Mouse (Mus musculus): ENCODE measurements around the gene Glt6d1. TPM values are rescaled to one million over a fixed set of nuclear protein-coding genes. Genes with fewer than 3 reads are reported as not detected.
"Not testable (repeated sequence)": the region's sequence is repeated elsewhere in the genome, so short reads cannot be mapped to it uniquely, and the experiment has no call there.

The Glt6d1 gene
- total RNA-seq (2021): not detected

GRCm38 (mm10) chr2:25815748-25816147, at the start of gene Glt6d1:
Gene Glt6d1 (minus strand): TSS chr2:25815848.
- intact Hi-C loops (cut with DNase I); DNase-seq: not testable (repeated sequence)

GRCm38 (mm10) chr2:25865412-25865811, 49.8 kb upstream of the Glt6d1 start:
- peak in 1 of 2 experiments; percentile 20 for DNase-seq
- intact Hi-C loops (cut with DNase I): no loop called here

GRCm38 (mm10) chr2:25864230-25864629, 48.6 kb upstream of the Glt6d1 start:
- intact Hi-C loops (cut with DNase I): no loop called here
- no peak for DNase-seq

- DNase-seq: peak; percentile 22 to 40
These were observed 47.9 kb upstream of the Glt6d1 start, which contains the start of gene Kcnt1 for GRCm38 (mm10) chr2:25863337-25864131. Gene Kcnt1 (plus strand): TSS chr2:25863734.

GRCm38 (mm10) chr2:25862696-25863270, 47.1 kb upstream of the Glt6d1 start:
- no peak for DNase-seq
- intact Hi-C loops (cut with DNase I): no loop called here

More at GRCm38 (mm10) chr2:25863337-25864131, 47.9 kb upstream of the Glt6d1 start, which contains the start of gene Kcnt1:
- intact Hi-C loops (cut with DNase I): no loop called here

GRCm38 (mm10) chr2:25862038-25862437, 46.4 kb upstream of the Glt6d1 start:
- intact Hi-C loops (cut with DNase I): no loop called here
- DNase-seq: no peak

GRCm38 (mm10) chr2:25859891-25860290, 44.2 kb upstream of the Glt6d1 start:
- intact Hi-C loops (cut with DNase I): no loop called here
- no peak for DNase-seq

GRCm38 (mm10) chr2:25853998-25854397, 38.4 kb upstream of the Glt6d1 start:
- DNase-seq: no peak
- intact Hi-C loops (cut with DNase I): loop anchor here (5.0 kb wide), 1 partner anchor 58 kb away; no protein-coding TSS in a partner anchor

- DNase-seq: peak in 1 of 2 experiments; percentile 10
- intact Hi-C loops (cut with DNase I): loop anchor here (5.0 kb wide), 1 partner anchor 60 kb away; no protein-coding TSS in a partner anchor
These were observed 37.0 kb upstream of the Glt6d1 start for GRCm38 (mm10) chr2:25852626-25853025.

GRCm38 (mm10) chr2:25850330-25850729, 34.7 kb upstream of the Glt6d1 start:
- peak in 1 of 2 experiments; percentile 65 for DNase-seq
- intact Hi-C loops (cut with DNase I): loop anchor here (5.0 kb wide), 1 partner anchor 62 kb away; no protein-coding TSS in a partner anchor

- no peak for DNase-seq
- intact Hi-C loops (cut with DNase I): no loop called here
These were observed 31.6 kb upstream of the Glt6d1 start, which contains the start of gene Sohlh1 for GRCm38 (mm10) chr2:25847226-25847625. Gene Sohlh1 (minus strand): TSS chr2:25847248.

GRCm38 (mm10) chr2:25846516-25846915, 30.9 kb upstream of the Glt6d1 start:
- intact Hi-C loops (cut with DNase I): no loop called here
- DNase-seq: no peak

- DNase-seq: no peak
- intact Hi-C loops (cut with DNase I): no loop called here
These were observed 28.4 kb upstream of the Glt6d1 start for GRCm38 (mm10) chr2:25844097-25844496.

- intact Hi-C loops (cut with DNase I): no loop called here
- DNase-seq: no peak
These were observed 27.1 kb upstream of the Glt6d1 start for GRCm38 (mm10) chr2:25842758-25843157.

- no peak for DNase-seq
- intact Hi-C loops (cut with DNase I): no loop called here
These were observed 26.5 kb upstream of the Glt6d1 start for GRCm38 (mm10) chr2:25842161-25842560.

GRCm38 (mm10) chr2:25836291-25836690, 20.6 kb upstream of the Glt6d1 start:
- intact Hi-C loops (cut with DNase I): loop anchor here (5.0 to 10.0 kb wide), 4 partner anchors 76 to 439 kb away; no protein-coding TSS in a partner anchor
- DNase-seq: peak; percentile 71 to 85

GRCm38 (mm10) chr2:25830786-25831185, 15.1 kb upstream of the Glt6d1 start:
- DNase-seq: peak; percentile 40 to 49

GRCm38 (mm10) chr2:25828344-25828947, 12.8 kb upstream of the Glt6d1 start:
- intact Hi-C loops (cut with DNase I): loop anchor here (5.0 kb wide), 1 partner anchor 956 kb away; no protein-coding TSS in a partner anchor
- DNase-seq: no peak

More at GRCm38 (mm10) chr2:25830786-25831185, 15.1 kb upstream of the Glt6d1 start:
- intact Hi-C loops (cut with DNase I): loop anchor here (10.0 kb wide), 1 partner anchor 444 kb away; no protein-coding TSS in a partner anchor

- intact Hi-C loops (cut with DNase I): loop anchor here (5.0 kb wide), 1 partner anchor 952 kb away; no protein-coding TSS in a partner anchor
- no peak for DNase-seq
These were observed 9.1 kb upstream of the Glt6d1 start for GRCm38 (mm10) chr2:25824751-25825150.

GRCm38 (mm10) chr2:25822806-25823205, 7.2 kb upstream of the Glt6d1 start, which contains the start of gene Lcn9:
Gene Lcn9 (plus strand): TSS chr2:25823153.
- intact Hi-C loops (cut with DNase I): no loop called here
- DNase-seq: peak; percentile 35 to 42

- DNase-seq: no peak
- intact Hi-C loops (cut with DNase I): no loop called here
These were observed 2.3 kb downstream of the Glt6d1 start for GRCm38 (mm10) chr2:25813364-25813763.
